Mouse (Mus musculus): Measurements from ENCODE around the gene Nub1.
"Not testable (repeated sequence)": the region's sequence is repeated elsewhere in the genome, so short reads cannot be mapped to it uniquely, and the experiment has no call there.

Nub1 gene

DNA sequence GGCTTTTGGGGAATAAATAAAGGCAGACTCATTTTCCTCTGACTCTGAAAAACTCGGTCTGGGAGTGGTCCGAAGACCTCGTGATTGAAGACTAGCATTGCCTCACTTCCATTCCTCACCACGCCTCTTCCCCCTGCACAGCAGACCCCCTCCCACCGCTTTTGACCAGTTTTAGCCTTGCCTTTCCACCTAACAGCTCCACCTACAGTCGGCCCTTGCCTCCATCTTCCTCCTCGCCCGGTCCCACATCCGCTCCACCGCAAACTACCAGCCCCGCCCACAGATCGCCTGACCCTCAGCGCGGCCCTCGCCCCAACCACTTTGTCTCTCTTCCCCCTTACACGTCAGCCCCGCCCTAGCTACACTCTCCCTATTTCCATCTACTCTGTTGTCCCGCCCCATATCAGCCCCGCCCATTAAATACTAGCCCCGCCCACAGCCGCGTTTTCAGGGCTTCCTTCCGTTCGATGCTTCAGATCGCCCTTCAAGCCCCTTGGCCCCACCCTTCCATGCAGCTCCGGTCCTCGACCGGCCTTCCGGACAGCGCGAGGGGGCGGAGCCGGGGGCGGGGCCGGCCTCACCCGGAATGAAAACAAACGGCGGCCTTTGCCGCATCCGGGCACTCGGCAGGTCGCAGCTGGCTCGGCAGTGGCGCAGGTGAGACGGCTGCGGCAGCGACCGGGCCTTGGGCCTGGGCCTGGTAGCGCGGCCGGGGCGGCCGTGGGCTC lies at the start of gene Nub1:
Gene Nub1, plus strand, starts transcription at position 167 of the 728 bp plus-strand sequence.
- DNase-seq (ENCODE audit: low spot score) = peak; percentile 95

DNA sequence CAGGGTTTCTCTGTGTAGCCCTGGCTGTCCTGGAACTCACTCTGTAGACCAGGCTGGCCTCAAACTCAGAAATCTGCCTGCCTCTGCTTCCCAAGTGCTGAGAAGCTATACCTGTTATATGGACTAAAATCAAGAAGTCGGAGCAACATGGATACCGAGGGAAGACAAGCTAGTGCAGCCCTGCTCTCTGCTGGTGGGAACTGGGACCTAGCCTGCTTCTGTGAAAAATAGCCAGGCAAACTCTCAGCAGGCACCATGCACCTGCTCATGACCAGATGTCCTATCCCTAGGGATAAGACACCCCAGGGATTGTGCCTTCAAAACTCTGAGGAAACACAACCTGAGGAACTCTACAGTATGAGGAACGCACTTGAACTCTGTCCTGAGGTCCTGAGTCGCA lies 48.3 kb upstream of the Nub1 start:
- DNase-seq (ENCODE audit: low spot score) = no peak

GRCm38 (mm10) chr5:24638131-24638530 lies 47.2 kb upstream of the Nub1 start:
- DNase-seq (ENCODE audit: low spot score) = no peak

DNA sequence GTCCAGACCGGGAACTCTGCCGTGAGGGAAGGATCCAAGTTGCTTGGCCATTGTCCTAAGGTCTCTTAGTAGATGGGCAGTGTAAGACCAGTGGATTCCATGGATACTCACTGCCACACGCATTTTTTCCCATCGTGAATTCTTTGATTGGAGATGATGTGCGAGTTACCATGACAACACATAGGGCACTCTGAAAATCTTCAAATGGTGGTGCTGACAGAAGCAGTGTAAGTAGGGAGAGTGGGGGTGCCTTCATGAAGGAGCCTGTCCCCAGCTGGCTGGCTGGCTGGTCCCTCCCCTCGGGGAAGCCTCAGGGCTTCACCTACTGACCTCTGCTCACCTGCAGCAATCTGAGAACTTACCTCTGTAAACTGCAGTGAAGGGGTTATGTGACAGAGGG lies 46.3 kb upstream of the Nub1 start:
- no peak for DNase-seq (ENCODE audit: low spot score)

- DNase-seq (ENCODE audit: low spot score) = no peak
These were observed 39.9 kb upstream of the Nub1 start for GRCm38 (mm10) chr5:24645454-24645853.

DNA sequence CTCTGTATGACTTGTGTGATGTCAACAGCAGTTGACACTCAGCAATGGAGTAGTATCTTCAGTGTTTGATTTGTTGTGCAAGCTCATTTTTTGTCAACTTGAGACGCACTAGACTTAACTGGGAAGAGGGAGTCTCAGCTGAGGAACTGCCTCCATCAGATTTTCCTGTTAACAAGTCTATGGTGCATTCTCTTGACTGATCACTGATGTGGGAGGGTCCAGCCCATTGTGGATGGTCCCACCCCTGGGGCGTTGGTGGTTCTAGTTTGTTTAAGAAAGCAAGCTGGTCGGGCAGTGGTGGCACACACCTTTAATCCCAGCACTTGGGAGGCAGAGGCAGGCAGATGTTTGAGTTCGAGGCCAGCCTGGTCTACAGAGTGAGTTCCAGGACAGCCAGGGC lies 36.1 kb upstream of the Nub1 start:
- no peak for DNase-seq (ENCODE audit: low spot score)

GRCm38 (mm10) chr5:24649701-24650100 lies 35.6 kb upstream of the Nub1 start:
- no peak for DNase-seq (ENCODE audit: low spot score)

GRCm38 (mm10) chr5:24651356-24651755 lies 34.0 kb upstream of the Nub1 start:
- no peak for DNase-seq (ENCODE audit: low spot score)

GRCm38 (mm10) chr5:24651768-24652752 lies 33.3 kb upstream of the Nub1 start:
- DNase-seq (ENCODE audit: low spot score) = peak; percentile 84

- DNase-seq (ENCODE audit: low spot score) = no peak
These were observed 32.6 kb upstream of the Nub1 start for GRCm38 (mm10) chr5:24652780-24653179.

DNA sequence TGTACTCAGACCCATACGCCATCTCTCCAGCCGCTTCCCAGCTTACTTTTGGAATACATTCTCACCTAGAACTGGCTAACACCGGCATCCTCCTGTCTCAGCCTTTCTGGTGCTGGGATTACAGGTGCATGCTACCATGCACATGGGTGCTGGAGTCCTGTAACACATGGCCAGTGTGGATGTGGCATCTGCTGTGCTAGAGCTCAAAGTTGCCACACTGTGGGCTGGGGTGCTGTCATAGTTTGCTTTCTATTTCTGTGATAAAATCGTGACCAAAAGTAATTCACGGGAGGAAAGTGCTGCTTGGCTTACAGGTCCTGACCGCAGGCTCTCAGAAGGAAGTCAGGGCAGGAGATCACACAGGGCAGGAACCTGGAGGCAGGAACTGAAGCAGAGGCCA lies 30.8 kb upstream of the Nub1 start:
- no peak for DNase-seq (ENCODE audit: low spot score)

GRCm38 (mm10) chr5:24657113-24657512 lies 28.2 kb upstream of the Nub1 start:
- DNase-seq (ENCODE audit: low spot score) = no peak

- DNase-seq (ENCODE audit: low spot score) = no peak
These were observed 25.5 kb upstream of the Nub1 start for GRCm38 (mm10) chr5:24659708-24660423.

DNA sequence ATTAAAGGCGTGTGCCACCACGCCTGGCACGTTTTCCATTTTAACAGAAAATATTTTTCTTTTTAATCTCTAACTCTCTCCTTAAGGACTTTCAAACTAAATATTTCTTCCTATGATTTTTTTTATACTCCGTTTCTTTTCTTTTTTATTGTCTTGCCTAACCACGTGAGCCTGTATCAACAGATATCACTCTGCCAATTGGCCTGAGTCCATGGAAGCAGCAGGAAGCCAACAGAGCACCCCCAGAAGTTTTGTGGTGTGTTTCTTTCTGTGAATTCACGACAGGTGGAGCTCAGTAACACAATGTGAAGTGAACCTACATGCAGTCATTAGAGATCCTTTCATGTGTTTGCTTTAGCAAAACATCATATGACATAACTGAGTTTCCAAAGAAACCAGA lies 23.9 kb upstream of the Nub1 start:
- DNase-seq (ENCODE audit: low spot score) = no peak

- DNase-seq (ENCODE audit: low spot score) = peak; percentile 78
These were observed 11.1 kb upstream of the Nub1 start for GRCm38 (mm10) chr5:24674238-24674637.

- no peak for DNase-seq (ENCODE audit: low spot score)
These were observed 3.9 kb upstream of the Nub1 start for GRCm38 (mm10) chr5:24681436-24681835.

DNA sequence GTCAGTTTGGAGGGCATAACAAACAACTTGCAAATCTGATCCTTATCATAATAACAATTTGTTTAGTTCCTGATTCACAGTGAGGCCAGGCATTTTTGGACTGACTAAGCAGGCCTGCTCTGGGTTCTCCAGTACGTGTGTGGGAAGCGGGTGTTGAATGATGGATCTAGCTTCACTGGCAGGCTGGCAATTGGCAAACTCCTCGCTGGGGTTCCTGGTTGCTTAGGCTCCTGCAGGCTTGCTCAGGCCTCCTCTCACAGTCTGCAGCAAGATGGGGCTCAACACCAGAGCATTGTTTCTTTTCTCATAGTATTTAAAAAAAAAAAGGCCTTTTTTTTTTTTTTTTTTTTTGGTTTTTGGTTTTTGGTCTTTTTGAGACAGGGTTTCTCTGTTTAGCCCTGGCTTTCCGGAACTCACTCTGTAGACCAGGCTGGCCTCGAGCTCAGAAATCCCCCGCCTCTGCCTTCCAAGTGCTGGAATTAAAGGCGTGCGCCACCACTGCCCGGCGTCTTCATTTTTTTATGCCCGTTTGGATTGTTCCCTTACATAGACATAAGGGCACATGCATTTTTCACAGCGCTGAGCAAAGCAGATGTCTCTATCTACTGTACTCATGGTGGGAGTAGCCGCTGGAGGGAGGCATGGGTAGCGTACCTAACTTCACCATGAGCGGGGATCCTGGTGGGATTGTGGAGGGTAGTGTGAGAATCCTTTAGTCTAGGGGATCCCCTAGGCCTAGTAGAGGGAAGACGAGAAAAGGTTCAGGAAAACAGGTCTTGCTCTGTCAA lies 560 bp upstream of the Nub1 start:
- DNase-seq (ENCODE audit: low spot score) = peak; percentile 25

- DNase-seq (ENCODE audit: low spot score) = no peak
These were observed 844 bp downstream of the Nub1 start for GRCm38 (mm10) chr5:24686176-24686575.

- not testable (repeated sequence) for DNase-seq (ENCODE audit: low spot score)
These were observed 1.5 kb downstream of the Nub1 start for GRCm38 (mm10) chr5:24686671-24687420.

- no peak for DNase-seq (ENCODE audit: low spot score)
These were observed 2.4 kb downstream of the Nub1 start for GRCm38 (mm10) chr5:24687696-24688095.

- no peak for DNase-seq (ENCODE audit: low spot score)
These were observed 11.4 kb downstream of the Nub1 start for GRCm38 (mm10) chr5:24696704-24697103.

Data from ovary, postnatal 10 days (tissue).